Mouse (Mus musculus) kidney, embryonic 16.5 days (tissue): ENCODE results near the gene 1700012B09Rik. TPM values are rescaled to one million over a fixed set of nuclear protein-coding genes. Genes with fewer than 3 reads are reported as not detected.
A peak's percentile ranks its signal among the peaks of the same experiment; 100 is the strongest.

Source experiments
- ATAC-seq: fragments of 200-750 bp; cut with Nextera tagmentation; 2 replicates; pipeline ENCODE4 v1.8.0; 2017; ENCODE audit warnings: moderate TSS enrichment; ENCODE audit not compliant: low FRiP score, low TSS enrichment
- H3K27ac ChIP-seq: fragments of 300-500 bp; sonication (generic); 2 replicates; pipeline ENCODE4 v1.5.1; 2014; ENCODE audit warnings: low read length
- H3K27me3 ChIP-seq: fragments of 300-500 bp; sonication (generic); 2 replicates; pipeline ENCODE4 v1.6.1; 2014; ENCODE audit warnings: low read length, control low read depth, mixed read lengths; ENCODE audit not compliant: insufficient read depth
- H3K36me3 ChIP-seq: fragments of 300-500 bp; sonication (generic); 2 replicates; pipeline ENCODE4 v1.6.1; 2014; ENCODE audit warnings: low read length, control low read depth, mixed read lengths; ENCODE audit not compliant: insufficient read depth
- H3K4me1 ChIP-seq: fragments of 300-500 bp; sonication (generic); 2 replicates; pipeline ENCODE4 v1.6.1; 2014; ENCODE audit warnings: low read length, control low read depth, mixed read lengths; ENCODE audit not compliant: insufficient read depth
- H3K4me2 ChIP-seq: fragments of 300-500 bp; sonication (generic); replicated peaks from 2 replicates; pipeline ENCODE4 v1.6.1; 2014; ENCODE audit warnings: low read depth, low read length
- H3K4me3 ChIP-seq: fragments of 300-500 bp; sonication (generic); 2 replicates; pipeline ENCODE4 v1.5.1; 2014; ENCODE audit warnings: mild to moderate bottlenecking, low read length
- H3K9ac ChIP-seq: fragments of 300-500 bp; sonication (generic); replicated peaks from 2 replicates; pipeline ENCODE4 v1.6.1; 2014; ENCODE audit warnings: low read length
- H3K9me3 ChIP-seq: fragments of 300-500 bp; sonication (generic); 2 replicates; pipeline ENCODE4 v1.6.1; 2016; ENCODE audit warnings: low read length, control low read depth
- WGBS: fragments of 180-500 bp; shearing (Covaris S2); extraction: QIAGEN DNeasy Blood & Tissue Kit; methylation state at CpG from one replicate; pipeline ENCODE4 v1.1.7; 2014; 5-methylcytosine and 5-hydroxymethylcytosine counted together
- polyA plus RNA-seq: library from polyadenylated mRNA; unstranded; fragments of >200 nt; fragmentation: Nextera tagmentation; extraction: Ambion mirVana; gene quantifications from 2 replicates; pipeline ENCODE4 v1.2.1, GENCODE M21; 2015

The 1700012B09Rik gene
- polyA plus RNA-seq, 1 experiment from 2014 or later = not detected

DNA sequence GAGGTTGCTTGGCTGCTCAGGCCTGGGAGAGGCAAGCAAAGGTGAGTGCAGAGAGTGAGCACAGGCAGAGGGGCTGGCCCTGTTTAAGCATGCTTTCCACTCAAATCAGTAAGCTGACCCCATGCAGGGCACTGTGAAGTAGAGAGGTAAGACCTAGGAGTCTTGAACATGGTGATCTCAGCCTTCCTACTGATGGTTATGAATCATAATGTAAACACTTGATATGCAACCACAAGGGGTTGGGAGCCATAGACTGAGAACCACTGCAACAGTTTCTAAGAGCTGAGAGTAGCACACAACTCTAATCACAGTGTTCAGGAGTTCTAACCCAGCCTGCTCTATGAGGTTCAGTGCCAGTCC is 52.5 kb downstream of the 1700012B09Rik start:
- ATAC-seq = 0 out of 2 replicates have a peak, but pooled peaks have one; percentile 27
- H3K9ac ChIP-seq = no peak overlapping the region

GRCm38 (mm10) chr9:14717689-14718331 is 53.0 kb downstream of the 1700012B09Rik start:
- Histone ChIP-seq H3K4me1 (no peaks in the 10 kb centered on the region), H3K9ac (no peak overlapping the region), H3K27me3 (no peaks in the 10 kb centered on the region), H3K4me3 (no peak overlapping the region), H3K36me3 (no peaks in the 10 kb centered on the region), H3K27ac (no peak overlapping the region), H3K9me3 (no peaks in the 10 kb centered on the region), H3K4me2 (no peak overlapping the region)
- WGBS = 50% methylated on average over 14 of the region's 14 CpGs
- no peak for ATAC-seq

More for the DNA sequence above, 52.5 kb downstream of the 1700012B09Rik start:
- no peaks in the 10 kb centered on the region for H3K4me1 ChIP-seq
- no peak overlapping the region for H3K27ac ChIP-seq
- no peaks in the 10 kb centered on the region for H3K9me3 ChIP-seq
- H3K4me2 ChIP-seq = no peak overlapping the region
- no peaks in the 10 kb centered on the region for H3K36me3 ChIP-seq
- no peak overlapping the region for H3K4me3 ChIP-seq
- no peaks in the 10 kb centered on the region for H3K27me3 ChIP-seq

DNA sequence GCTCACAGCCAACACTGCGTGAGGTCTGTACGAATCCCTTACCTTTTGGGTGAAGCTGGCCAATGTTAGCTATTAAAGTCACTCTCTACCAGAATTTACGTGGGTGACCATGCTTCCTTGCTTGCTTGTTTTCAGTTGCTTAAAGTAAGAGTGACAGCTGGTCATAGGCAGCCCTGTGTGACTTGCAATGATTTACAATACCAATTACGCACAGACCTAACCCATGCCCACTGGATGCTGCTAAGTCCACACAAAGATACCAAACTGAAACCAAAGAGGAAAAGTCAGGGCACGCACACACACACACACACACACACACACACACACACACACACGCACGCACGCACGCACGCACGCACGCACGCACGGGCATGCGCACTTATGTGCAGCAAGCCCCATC is 55.6 kb downstream of the 1700012B09Rik start:
- H3K27ac ChIP-seq = no peak overlapping the region
- WGBS = 78% methylated on average over 10 of the region's 15 CpGs
- no peak overlapping the region for H3K9ac ChIP-seq
- H3K9me3 ChIP-seq = no peaks in the 10 kb centered on the region
- H3K4me2 ChIP-seq = no peak overlapping the region
- no peaks in the 10 kb centered on the region for H3K27me3 ChIP-seq
- H3K4me1 ChIP-seq = no peaks in the 10 kb centered on the region
- no peak overlapping the region for H3K4me3 ChIP-seq
- H3K36me3 ChIP-seq = no peaks in the 10 kb centered on the region
- ATAC-seq = no peak

- H3K4me2 ChIP-seq = no peak overlapping the region
- ATAC-seq = no peak
- no peaks in the 10 kb centered on the region for H3K27me3 ChIP-seq
- H3K36me3 ChIP-seq = no peaks in the 10 kb centered on the region
- no peaks in the 10 kb centered on the region for H3K9me3 ChIP-seq
- H3K4me3 ChIP-seq = no peak overlapping the region
- H3K4me1 ChIP-seq = peaks cover 1% of the 10 kb centered on the region; the same call in 1 of the 2 replicates
- H3K9ac ChIP-seq = no peak overlapping the region
- no peak overlapping the region for H3K27ac ChIP-seq
- 88% methylated on average over 3 of the region's 3 CpGs for WGBS
Measured at GRCm38 (mm10) chr9:14710910-14711309, 59.9 kb downstream of the 1700012B09Rik start.

Other genes with a start within 250 kb of the 1700012B09Rik start
- gene Amotl1, start 126.0 kb downstream of the 1700012B09Rik start, polyA plus RNA-seq = 21.3 and 21.9 TPM in 2 replicates
- 0.30 TPM in 1 of 2 replicates, not detected in the other for gene Piwil4, start 30.3 kb downstream of the 1700012B09Rik start, polyA plus RNA-seq
- gene Fut4, start 18.6 kb downstream of the 1700012B09Rik start, polyA plus RNA-seq = 3.0 and 3.2 TPM in 2 replicates
- gene Mre11a, start 13.6 kb upstream of the 1700012B09Rik start, polyA plus RNA-seq = 23.8 and 25.6 TPM in 2 replicates
- gene Ankrd49, start 13.8 kb upstream of the 1700012B09Rik start, polyA plus RNA-seq = 40.3 and 40.5 TPM in 2 replicates
- 0.49 and 0.53 TPM in 2 replicates for gene Gpr83, start 89.2 kb upstream of the 1700012B09Rik start, polyA plus RNA-seq
- not detected in 2 replicates for gene Izumo1r, start 132.9 kb upstream of the 1700012B09Rik start, polyA plus RNA-seq